Mouse (Mus musculus) granulocyte monocyte progenitor cell, adult 5-6 weeks (primary cell): ENCODE measurements around the gene Gm10775. TPM values are rescaled to one million over a fixed set of nuclear protein-coding genes. Genes with fewer than 3 reads are reported as not detected.

Experiments used
- total RNA-seq, 2 experiments: library from RNA; stranded (forward) in 1 of 2; stranded (reverse) in 1 of 2; fragments of 200-712, 200-1000 nt in 1 of 2; fragments of >200 nt in 1 of 2; fragmentation: Nextera tagmentation in 1 of 2; gene quantifications; 2 replicates each; pipeline ENCODE4 v1.2.3; 2014 to 2017

The Gm10775 gene
- total RNA-seq, 2 experiments from 2014 or later: not detected

Other genes starting within 250 kb of the Gm10775 start
- gene Spata31d1c, start 226.5 kb upstream of the Gm10775 start, total RNA-seq (2014; fragmentation: Nextera tagmentation): not detected in 2 replicates
- not detected in 2 replicates for gene Spata31d1c, start 226.5 kb upstream of the Gm10775 start, total RNA-seq (2017)
- gene Prss47, start 206.8 kb upstream of the Gm10775 start, total RNA-seq (2014; fragmentation: Nextera tagmentation): not detected in 2 replicates
- not detected in 2 replicates for gene Prss47, start 206.8 kb upstream of the Gm10775 start, total RNA-seq (2017)
- 46.0 and 55.2 TPM in 2 replicates for gene Mfsd14b, start 146.6 kb upstream of the Gm10775 start, total RNA-seq (2014; fragmentation: Nextera tagmentation)
- 79.6 and 108 TPM in 2 replicates for gene Mfsd14b, start 146.6 kb upstream of the Gm10775 start, total RNA-seq (2017)
- gene Olfr465-ps1, start 121.5 kb upstream of the Gm10775 start, total RNA-seq (2014; fragmentation: Nextera tagmentation): not detected in 2 replicates
- gene Olfr465-ps1, start 121.5 kb upstream of the Gm10775 start, total RNA-seq (2017): not detected in 2 replicates
- gene Olfr466, start 109.3 kb upstream of the Gm10775 start, total RNA-seq (2014; fragmentation: Nextera tagmentation): not detected in 2 replicates
- not detected in 2 replicates for gene Olfr466, start 109.3 kb upstream of the Gm10775 start, total RNA-seq (2017)
- gene Nlrp4f, start 53.6 kb upstream of the Gm10775 start, total RNA-seq (2014; fragmentation: Nextera tagmentation): not detected in 2 replicates
- gene Nlrp4f, start 53.6 kb upstream of the Gm10775 start, total RNA-seq (2017): not detected in 2 replicates
- gene Zfp369, start 19.3 kb downstream of the Gm10775 start, total RNA-seq (2014; fragmentation: Nextera tagmentation): 34.1 and 67.7 TPM in 2 replicates
- gene Zfp369, start 19.3 kb downstream of the Gm10775 start, total RNA-seq (2017): 38.7 and 47.5 TPM in 2 replicates